Mouse (Mus musculus) MEL (cell line): ENCODE measurements around the gene Ranbp3l. TPM values are rescaled to one million over a fixed set of nuclear protein-coding genes. Genes with fewer than 3 reads are reported as not detected.

Experiments
- DNase-seq: peaks from one replicate; pipeline ENCODE4 v3.0.0; 2011; ENCODE audit warnings: low read depth, low spot score
- H3K27ac ChIP-seq: 2 replicates; pipeline ENCODE4 v1.5.1; 2012; ENCODE audit warnings: low read depth, mild to moderate bottlenecking, control low read depth, low read length, moderate library complexity; ENCODE audit not compliant: control insufficient read depth
- H3K27me3 ChIP-seq, 2 experiments: fragments of 150-350 bp in 1 of 2; sonication (generic) in 1 of 2; 2 replicates each; pipeline ENCODE4 v1.6.1; 2012; ENCODE audit warnings: low read length in 2 of 2, mild to moderate bottlenecking in 2 of 2, improper control_type of control experiment in 1 of 2, moderate library complexity in 1 of 2; ENCODE audit not compliant: insufficient read depth in 2 of 2, control insufficient read depth in 1 of 2
- H3K36me3 ChIP-seq, 2 experiments: 2 replicates each; pipeline ENCODE4 v1.6.1; 2012 to 2014; ENCODE audit warnings: low read length in 2 of 2, improper control_type of control experiment in 1 of 2, inconsistent platforms in 1 of 2, mild to moderate bottlenecking in 1 of 2; ENCODE audit not compliant: insufficient read depth in 2 of 2, control insufficient read depth in 1 of 2
- H3K4me1 ChIP-seq, 2 experiments: fragments of 150-350 bp in 1 of 2; sonication (generic) in 1 of 2; 2 replicates each; pipeline ENCODE4 v1.6.1; 2012; ENCODE audit warnings: low read length in 2 of 2, improper control_type of control experiment in 1 of 2, mild to moderate bottlenecking in 1 of 2; ENCODE audit not compliant: insufficient read depth in 2 of 2, control insufficient read depth in 1 of 2
- H3K4me3 ChIP-seq, 2 experiments: fragments of 150-350 bp in 1 of 2; sonication (generic) in 1 of 2; 2 replicates each; pipeline ENCODE4 v1.5.1; 2012; ENCODE audit warnings: low read depth in 2 of 2, low read length in 2 of 2, mild to moderate bottlenecking in 2 of 2, moderate library complexity in 2 of 2, control low read depth in 1 of 2, improper control_type of control experiment in 1 of 2; ENCODE audit not compliant: control insufficient read depth in 1 of 2, insufficient read depth in 1 of 2
- H3K79me2 ChIP-seq: 2 replicates; pipeline ENCODE4 v1.6.1; 2012; ENCODE audit warnings: mild to moderate bottlenecking, low read length, moderate library complexity; ENCODE audit not compliant: control insufficient read depth, poor library complexity, insufficient read depth
- H3K9ac ChIP-seq: 2 replicates; pipeline ENCODE4 v1.6.1; 2012; ENCODE audit warnings: low read depth, mild to moderate bottlenecking, control low read depth, low read length, moderate library complexity; ENCODE audit not compliant: control insufficient read depth, poor library complexity, severe bottlenecking
- H3K9me3 ChIP-seq: fragments of 150-350 bp; sonication (generic); replicated peaks from 2 replicates; pipeline ENCODE4 v1.6.1; 2012; ENCODE audit warnings: mild to moderate bottlenecking, low read length, improper control_type of control experiment, moderate library complexity; ENCODE audit not compliant: insufficient read depth
- BHLHE40 ChIP-seq: IDR thresholded peaks from 2 replicates; pipeline ENCODE4 v1.6.1; 2012; ENCODE audit warnings: low read depth, mild to moderate bottlenecking, inconsistent platforms, low read length, improper control_type of control experiment, borderline replicate concordance
- CHD1 ChIP-seq: IDR thresholded peaks from 2 replicates; pipeline ENCODE4 v1.6.1; 2012; ENCODE audit warnings: low read depth, mild to moderate bottlenecking, inconsistent platforms, low read length, improper control_type of control experiment
- CTCF ChIP-seq, 3 experiments: IDR thresholded peaks in 2 of 3; conservative IDR thresholded peaks in 1 of 3; 2 replicates each; pipeline ENCODE4 v1.5.1; 2011 to 2012; ENCODE audit warnings: low read length in 3 of 3, low read depth in 2 of 3, mild to moderate bottlenecking in 2 of 3, improper control_type of control experiment in 1 of 3, inconsistent platforms in 1 of 3, mixed read lengths in 1 of 3, moderate library complexity in 1 of 3; ENCODE audit not compliant: control insufficient read depth in 1 of 3, insufficient read depth in 1 of 3, poor library complexity in 1 of 3, severe bottlenecking in 1 of 3
- E2F4 ChIP-seq: IDR thresholded peaks from 2 replicates; pipeline ENCODE4 v1.6.1; 2011; ENCODE audit warnings: low read depth, low read length, improper control_type of control experiment, borderline replicate concordance
- GABPA ChIP-seq: IDR thresholded peaks from 2 replicates; pipeline ENCODE4 v1.6.1; 2012; ENCODE audit warnings: low read depth, mild to moderate bottlenecking, inconsistent platforms, low read length, improper control_type of control experiment, moderate library complexity
- KAT2A ChIP-seq: conservative IDR thresholded peaks from 2 replicates; pipeline ENCODE4 v1.6.1; 2012; ENCODE audit warnings: low read depth, low read length, improper control_type of control experiment, inconsistent platforms
- POLR2A ChIP-seq, 2 experiments: IDR thresholded peaks; 2 replicates each; pipeline ENCODE4 v1.6.1; 2011 to 2012; ENCODE audit warnings: low read length in 2 of 2, mild to moderate bottlenecking in 2 of 2, control low read depth in 1 of 2, improper control_type of control experiment in 1 of 2, low read depth in 1 of 2, moderate library complexity in 1 of 2; ENCODE audit not compliant: control insufficient read depth in 1 of 2, insufficient read depth in 1 of 2, poor library complexity in 1 of 2
- POLR2AphosphoS2 ChIP-seq: IDR thresholded peaks from 2 replicates; pipeline ENCODE4 v1.6.1; 2011; ENCODE audit warnings: low read length, improper control_type of control experiment
- POLR2AphosphoS5 ChIP-seq: IDR thresholded peaks from 2 replicates; pipeline ENCODE4 v1.6.1; 2012; ENCODE audit warnings: low read depth, borderline replicate concordance, mild to moderate bottlenecking, inconsistent platforms, low read length, moderate library complexity, mixed read lengths
- RAD21 ChIP-seq: IDR thresholded peaks from 2 replicates; pipeline ENCODE4 v1.6.1; 2011; ENCODE audit warnings: mild to moderate bottlenecking, low read depth, low read length, improper control_type of control experiment
- SMC3 ChIP-seq: IDR thresholded peaks from 2 replicates; pipeline ENCODE4 v1.6.1; 2011; ENCODE audit warnings: low read depth, low read length, improper control_type of control experiment
- TBP ChIP-seq: IDR thresholded peaks from 2 replicates; pipeline ENCODE4 v1.8.0; 2011; ENCODE audit warnings: low read depth, low read length, improper control_type of control experiment
- TCF12 ChIP-seq: IDR thresholded peaks from 2 replicates; pipeline ENCODE4 v1.6.1; 2014; ENCODE audit warnings: low read depth, mild to moderate bottlenecking, inconsistent platforms, low read length, improper control_type of control experiment, moderate library complexity
- USF2 ChIP-seq, 2 experiments: IDR thresholded peaks; 2 replicates each; pipeline ENCODE4 v1.6.1; 2011 to 2012; ENCODE audit warnings: improper control_type of control experiment in 2 of 2, low read length in 2 of 2, borderline replicate concordance in 1 of 2, inconsistent platforms in 1 of 2, low read depth in 1 of 2, mild to moderate bottlenecking in 1 of 2; ENCODE audit not compliant: insufficient read depth in 1 of 2
- ZMIZ1 ChIP-seq: IDR thresholded peaks from 2 replicates; pipeline ENCODE4 v1.6.1; 2012; ENCODE audit warnings: low read depth, mild to moderate bottlenecking, inconsistent platforms, low read length, improper control_type of control experiment, moderate library complexity
- polyA plus RNA-seq, 2 experiments: library from polyadenylated mRNA; stranded (reverse) in 1 of 2; unstranded in 1 of 2; fragments of >175 nt in 1 of 2; fragments of >200 nt in 1 of 2; gene quantifications; 2 replicates each; pipeline versions ENCODE4 v1.2.1 to v1.2.4; 2012; ENCODE audit warnings: low replicate concordance in 2 of 2, low read depth in 1 of 2; ENCODE audit not compliant: insufficient read length in 2 of 2, insufficient read depth in 1 of 2, missing spikeins in 1 of 2
- total RNA-seq: library from RNA; depleted of rRNA; stranded (reverse); fragments of 300-350 nt; gene quantifications from 2 replicates; pipeline ENCODE4 v1.2.3, GENCODE M21; 2012

Ranbp3l gene
- total and polyA plus RNA-seq, 3 experiments, result 0.06 TPM; not detected in 2

GRCm38 (mm10) chr15:8963323-8963722 lies 4.4 kb upstream of the Ranbp3l start:
- H3K4me3 ChIP-seq, result no peak overlapping the region
- no peaks in the 10 kb centered on the region for H3K4me1 ChIP-seq
- H3K36me3 ChIP-seq, result no peaks in the 10 kb centered on the region
- DNase-seq, result peak; percentile 9
- H3K9ac ChIP-seq, result no peak overlapping the region
- peaks cover 0 to 5% of the 10 kb centered on the region in 2 experiments; a peak in 2 of 4 replicates for H3K27me3 ChIP-seq
- TF ChIP-seq RAD21, result peak; percentile 16
- TF ChIP-seq SMC3, result peak; percentile 32; the same call in 1 of the 2 replicates
- peak in 2 of 3 experiments; percentile 41 to 54; a peak in 4 of 6 replicates for TF ChIP-seq CTCF (IDR thresholded peaks at IDR 0.05 in 2 of 3, conservative IDR thresholded peaks at IDR 0.05 in 1 of 3; ENCODE audit: control insufficient read depth in 1 of 3, insufficient read depth in 1 of 3, low read depth in 2 of 3, low read length in 3 of 3, poor library complexity in 1 of 3, severe bottlenecking in 1 of 3)
- no peak for TF ChIP-seq KAT2A
- no peaks in the 10 kb centered on the region for H3K9me3 ChIP-seq
- H3K27ac ChIP-seq, result no peak overlapping the region
- H3K79me2 ChIP-seq, result no peaks in the 10 kb centered on the region

- no peak overlapping the region for H3K27ac ChIP-seq
- DNase-seq, result no peak
- H3K4me1 ChIP-seq, result no peaks in the 10 kb centered on the region
- H3K36me3 ChIP-seq, result no peaks in the 10 kb centered on the region
- peaks cover 0 to 5% of the 10 kb centered on the region in 2 experiments; a peak in 2 of 4 replicates for H3K27me3 ChIP-seq
- H3K79me2 ChIP-seq, result no peaks in the 10 kb centered on the region
- no peak for TF ChIP-seq CHD1
- TF ChIP-seq E2F4, result no peak
- no peak for TF ChIP-seq TCF12
- TF ChIP-seq TBP, result no peak
- TF ChIP-seq BHLHE40, result no peak
- no peak for TF ChIP-seq POLR2AphosphoS2
- TF ChIP-seq POLR2AphosphoS5, result no peak
- no peaks in the 10 kb centered on the region for H3K9me3 ChIP-seq
- H3K9ac ChIP-seq, result no peak overlapping the region
- no peak overlapping the region for H3K4me3 ChIP-seq
These were observed 463 bp downstream of the Ranbp3l start for GRCm38 (mm10) chr15:8968229-8968595.

- Histone ChIP-seq H3K27ac (no peak overlapping the region), H3K9ac (no peak overlapping the region), H3K4me3 (no peak overlapping the region), H3K27me3 (peaks cover 0 to 5% of the 10 kb centered on the region in 2 experiments; a peak in 2 of 4 replicates), H3K9me3 (no peaks in the 10 kb centered on the region), H3K79me2 (no peaks in the 10 kb centered on the region), H3K36me3 (no peaks in the 10 kb centered on the region), H3K4me1 (no peaks in the 10 kb centered on the region)
- no peak for DNase-seq
- no peak for TF ChIP-seq USF2 (IDR thresholded peaks at IDR 0.05; ENCODE audit: borderline replicate concordance in 1 of 2, insufficient read depth in 1 of 2, low read depth in 1 of 2, low read length in 2 of 2)
- TF ChIP-seq GABPA, result no peak
- no peak for TF ChIP-seq ZMIZ1
- no peak for TF ChIP-seq CTCF (IDR thresholded peaks at IDR 0.05 in 2 of 3, conservative IDR thresholded peaks at IDR 0.05 in 1 of 3; ENCODE audit: control insufficient read depth in 1 of 3, insufficient read depth in 1 of 3, low read depth in 2 of 3, low read length in 3 of 3, poor library complexity in 1 of 3, severe bottlenecking in 1 of 3)
- TF ChIP-seq POLR2A (IDR thresholded peaks at IDR 0.05; ENCODE audit: control insufficient read depth in 1 of 2, insufficient read depth in 1 of 2, low read depth in 1 of 2, low read length in 2 of 2, poor library complexity in 1 of 2), result no peak
These were observed 1.4 kb downstream of the Ranbp3l start for GRCm38 (mm10) chr15:8969061-8969635.
